Mouse (Mus musculus) megakaryocyte, embryonic 14.5 days (primary cell): ENCODE results near the gene Setd1a.

Source experiments
- FLI1 ChIP-seq: IDR thresholded peaks from 2 replicates; pipeline ENCODE4 v1.6.1; 2012; ENCODE audit warnings: low read length, inconsistent platforms, mixed read lengths
- GATA1 ChIP-seq: IDR thresholded peaks from 3 replicates; pipeline ENCODE4 v1.6.1; 2012; ENCODE audit warnings: mixed read lengths, low read length, inconsistent platforms, borderline replicate concordance

DNA sequence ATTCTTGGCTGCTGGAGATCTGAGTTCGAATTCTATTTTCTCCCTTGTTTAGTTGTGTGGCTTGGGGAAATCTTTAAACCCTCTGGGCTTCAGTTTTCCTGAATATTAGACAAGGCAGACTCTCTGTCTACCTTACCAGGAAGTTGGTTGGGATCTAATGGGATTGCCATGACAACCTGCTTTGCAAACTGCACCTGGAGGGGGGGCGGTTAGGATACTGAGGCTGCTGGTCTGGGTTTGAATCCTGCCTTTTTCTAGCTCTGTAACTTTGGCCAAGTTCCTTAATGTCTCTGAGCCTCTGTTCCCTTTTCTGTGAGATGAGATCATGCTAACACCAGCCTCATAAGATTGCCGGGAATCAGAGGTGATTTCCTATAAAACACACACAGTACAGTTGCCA is 46.0 kb downstream of the Setd1a start:
- TF ChIP-seq GATA1: no peak
- TF ChIP-seq FLI1: no peak
